Mouse (Mus musculus) kidney, adult 2 months (tissue): Measurements from ENCODE around the gene Itih4.

ENCODE experiments used
- CTCF ChIP-seq: fragments of 200-500 bp; conservative IDR thresholded peaks from 2 replicates; pipeline ENCODE4 v1.5.1; 2011; ENCODE audit warnings: low read depth, mild to moderate bottlenecking, control low read depth, low read length, moderate library complexity, mixed read lengths; ENCODE audit not compliant: insufficient read depth, insufficient read length
- POLR2A ChIP-seq: fragments of 200-500 bp; IDR thresholded peaks from one replicate; pipeline ENCODE4 v1.6.1; 2011; ENCODE audit warnings: low read depth, low read length, control low read depth

GRCm38 (mm10) chr14:30878958-30879571 lies 7.2 kb upstream of the Itih4 start, which contains the start of gene Mustn1:
- TF ChIP-seq CTCF (no peak), POLR2A (no peak)
